Mouse (Mus musculus): ENCODE results near the gene Fbxo22.
"Not testable (repeated sequence)": the region's sequence is repeated elsewhere in the genome, so short reads cannot be mapped to it uniquely, and the experiment has no call there.

The Fbxo22 gene

DNA sequence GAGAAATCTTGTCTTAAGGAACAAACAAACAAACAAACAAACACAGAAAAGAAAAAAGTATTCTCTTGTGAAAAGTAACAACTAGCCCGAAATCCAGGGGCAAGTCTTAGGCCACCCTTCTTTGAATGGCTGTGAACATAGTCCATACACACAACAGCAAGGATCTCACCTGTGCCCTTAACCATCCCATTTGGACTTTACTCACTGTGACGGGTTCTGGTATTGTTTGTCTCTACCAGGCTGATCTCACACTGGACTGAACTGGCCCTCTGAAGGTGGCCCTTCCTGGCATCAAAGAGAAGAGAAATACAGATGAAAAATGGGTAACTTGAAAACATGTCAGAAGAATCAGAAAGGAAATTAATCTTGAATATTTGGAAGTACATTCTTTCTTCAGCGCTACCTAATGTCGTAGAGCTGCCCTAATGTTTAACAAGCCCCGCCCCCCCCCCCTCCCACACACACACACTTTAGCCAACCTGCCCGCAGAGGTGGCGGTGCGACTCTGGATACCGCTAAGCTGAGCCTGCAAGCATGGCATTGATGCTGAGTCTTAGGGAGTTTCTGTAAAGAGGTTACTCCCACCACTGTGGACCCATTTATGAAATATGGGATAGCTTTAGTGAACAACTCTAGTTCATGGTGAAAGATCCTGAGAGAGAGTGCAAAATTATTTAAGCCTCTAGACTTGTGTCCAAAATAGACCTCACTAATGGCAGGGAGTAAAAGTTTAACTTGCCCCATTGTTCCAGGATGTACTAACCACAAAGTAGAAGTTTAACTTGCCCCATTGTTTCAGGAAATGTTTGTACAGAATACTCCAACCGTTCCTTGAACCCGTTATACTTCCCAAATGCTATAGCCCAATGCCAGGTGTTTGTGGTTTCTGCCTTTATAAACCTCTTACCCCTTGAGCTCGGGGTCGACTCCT lies 27.8 kb downstream of the Fbxo22 start:
- no peak for DNase-seq (ENCODE audit: low read depth, low spot score)

DNA sequence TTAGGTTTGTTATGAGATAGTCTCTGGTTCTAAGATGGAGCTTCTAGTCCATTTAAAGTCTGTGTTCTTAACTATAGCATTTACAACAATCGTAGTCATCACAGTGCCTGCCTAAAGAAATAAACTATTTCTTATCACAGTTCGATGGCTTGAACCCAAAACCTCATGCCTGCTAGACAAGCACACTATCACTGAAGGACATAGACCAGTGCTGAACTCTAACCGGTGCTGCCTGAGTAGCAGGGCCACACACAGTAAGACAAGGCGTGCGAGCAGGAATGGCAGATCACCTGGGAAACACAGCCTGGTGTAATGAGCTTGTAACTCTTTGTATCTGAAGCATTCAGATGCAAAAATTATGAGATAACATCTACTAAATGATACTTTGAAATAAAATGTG lies 32.1 kb downstream of the Fbxo22 start:
- DNase-seq (ENCODE audit: low read depth, low spot score) = no peak

DNA sequence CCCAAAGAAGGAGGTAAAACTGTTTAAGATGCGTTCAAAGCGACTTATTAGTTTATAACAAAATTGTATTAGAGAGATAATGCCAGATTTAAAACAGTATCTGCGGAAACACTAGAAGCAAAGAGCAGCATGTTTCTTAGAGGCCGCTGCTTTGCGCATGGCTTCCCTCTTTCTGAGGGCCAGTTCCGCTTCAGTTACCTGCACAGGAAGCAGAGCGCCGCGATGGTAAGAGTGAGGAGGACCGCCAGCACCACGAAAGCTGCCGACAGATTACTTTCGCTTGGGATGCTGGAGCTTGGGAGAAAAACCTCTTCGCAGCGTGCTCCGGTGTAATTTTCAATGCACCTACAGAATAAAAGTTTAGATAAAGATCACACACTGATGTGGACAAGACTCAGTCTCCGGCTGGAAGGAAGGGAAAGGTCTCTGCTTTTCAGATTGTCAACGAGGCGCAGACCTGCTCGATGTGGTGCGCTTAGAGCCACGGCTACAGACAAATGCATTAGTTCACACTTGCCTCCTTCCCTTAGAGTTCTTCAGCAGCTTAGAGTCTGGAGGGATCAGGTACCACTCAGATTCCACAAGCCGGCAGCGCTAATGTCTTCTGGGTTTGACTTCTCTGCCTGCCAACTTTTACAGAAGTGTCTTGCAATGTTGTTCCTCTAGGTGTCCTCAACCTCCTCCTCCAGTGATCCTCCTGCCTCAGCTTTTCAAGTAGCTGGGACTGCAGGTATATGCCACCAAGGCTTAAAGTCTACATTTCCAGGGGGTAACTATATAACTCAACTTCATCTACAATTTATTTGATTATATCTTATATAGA lies 33.3 kb downstream of the Fbxo22 start:
- no peak for DNase-seq (ENCODE audit: low read depth, low spot score)

DNA sequence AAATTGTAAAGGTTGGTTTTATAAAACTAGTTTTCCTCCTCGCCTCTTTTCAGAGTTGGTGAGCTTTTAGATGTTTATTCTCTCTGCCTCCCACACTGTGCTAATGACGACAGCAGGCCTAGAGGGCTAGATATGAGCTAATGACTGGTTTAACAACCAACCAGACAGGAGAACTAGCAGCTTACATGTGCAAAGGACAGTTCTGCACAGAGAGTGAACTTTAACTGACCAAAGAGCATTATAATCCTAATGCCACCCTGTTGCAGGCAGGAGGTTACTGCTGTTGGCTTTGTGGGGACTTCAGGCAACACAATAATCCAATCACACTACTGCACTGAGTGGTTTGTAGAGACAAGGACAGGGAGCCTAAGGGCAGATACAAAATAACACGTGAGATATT lies 34.6 kb downstream of the Fbxo22 start:
- no peak for DNase-seq (ENCODE audit: low read depth, low spot score)

DNA sequence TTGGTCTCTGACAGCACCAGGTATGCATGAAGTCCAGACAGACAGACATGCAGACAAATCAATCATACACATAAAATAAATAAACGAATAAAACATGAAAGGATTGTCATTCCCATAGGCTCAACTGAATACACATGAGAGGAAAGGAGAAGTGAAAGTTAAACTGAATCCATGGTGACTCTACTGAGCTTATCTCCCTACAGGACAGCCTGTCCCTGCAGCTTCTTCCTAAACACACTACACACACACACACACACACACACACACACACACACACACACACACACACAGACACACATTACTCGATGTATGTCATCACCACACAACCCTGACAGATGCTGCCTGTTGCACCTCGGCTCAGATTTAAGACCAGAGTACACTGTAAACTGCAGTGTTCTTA lies 35.4 kb downstream of the Fbxo22 start:
- DNase-seq (ENCODE audit: low read depth, low spot score) = no peak

DNA sequence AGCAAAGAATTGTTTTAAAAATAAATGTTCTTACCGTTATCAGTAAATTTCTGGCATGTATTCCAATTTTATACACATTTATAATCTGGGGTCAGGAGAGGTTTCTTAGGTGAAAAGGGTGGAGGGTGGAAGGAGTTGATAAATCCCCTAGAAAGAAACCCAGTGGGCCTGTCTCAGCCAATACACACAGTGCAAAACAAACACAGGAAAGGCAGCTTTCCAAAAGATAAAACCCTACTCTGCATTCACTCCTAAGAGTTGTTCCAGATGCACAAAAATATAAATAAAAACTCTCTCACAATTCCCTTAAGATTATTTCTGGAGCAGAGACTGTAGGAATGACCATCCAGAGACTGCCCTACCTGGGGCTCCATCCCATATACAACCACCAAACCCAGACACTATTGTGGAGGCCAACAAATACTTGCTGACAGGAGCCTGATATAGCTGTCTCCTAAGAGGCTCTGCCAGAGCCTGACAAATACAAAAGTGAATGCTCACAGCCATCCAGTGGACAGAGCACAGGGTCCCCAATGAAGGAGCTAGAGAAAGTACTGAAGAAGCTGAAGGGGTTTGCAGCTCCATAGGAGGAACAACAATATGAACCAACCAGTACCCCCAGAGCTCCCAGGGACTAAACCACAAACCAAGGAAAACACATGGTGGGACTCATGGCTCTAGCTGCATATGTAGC lies 36.5 kb downstream of the Fbxo22 start:
- DNase-seq (ENCODE audit: low read depth, low spot score) = not testable (repeated sequence)

DNA sequence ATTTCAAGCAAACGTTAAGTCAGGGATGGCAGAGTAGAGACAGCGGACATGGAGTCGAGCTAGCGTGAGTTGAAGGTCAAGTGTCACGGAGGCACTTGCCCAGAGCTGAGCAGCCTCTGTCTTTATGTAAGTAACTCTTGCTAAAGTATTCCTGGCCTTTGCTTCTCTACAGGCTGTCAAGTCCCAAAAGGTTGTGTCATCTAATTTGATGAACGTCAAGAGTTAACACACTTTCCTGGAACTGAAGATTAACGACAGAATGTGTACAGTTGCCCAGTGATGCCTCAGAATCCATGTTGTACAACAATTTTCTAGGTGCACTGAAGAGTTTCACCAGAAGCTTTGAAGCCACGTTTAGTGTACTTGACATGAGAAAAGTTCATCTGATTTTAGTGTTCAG lies 37.7 kb downstream of the Fbxo22 start:
- no peak for DNase-seq (ENCODE audit: low read depth, low spot score)

DNA sequence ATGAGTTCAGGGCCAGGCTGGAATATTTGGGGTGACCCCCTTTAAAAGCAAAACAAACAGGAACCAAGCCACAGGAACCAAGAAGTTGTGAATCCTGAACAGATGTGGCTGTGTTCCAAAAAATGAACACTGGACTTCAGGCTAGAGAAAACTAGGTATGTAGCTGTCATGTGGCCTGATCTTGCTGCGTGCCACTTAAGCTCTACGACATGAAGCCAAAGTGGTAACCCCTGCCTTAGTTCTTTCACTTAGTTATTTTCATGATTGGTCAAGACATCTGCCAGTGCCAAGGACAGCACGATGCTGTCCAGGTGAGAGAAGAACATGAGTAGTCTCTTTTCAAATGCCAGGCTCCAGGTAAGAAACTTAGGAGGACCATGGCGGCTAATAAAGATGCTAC lies 38.2 kb downstream of the Fbxo22 start:
- DNase-seq (ENCODE audit: low read depth, low spot score) = no peak

DNA sequence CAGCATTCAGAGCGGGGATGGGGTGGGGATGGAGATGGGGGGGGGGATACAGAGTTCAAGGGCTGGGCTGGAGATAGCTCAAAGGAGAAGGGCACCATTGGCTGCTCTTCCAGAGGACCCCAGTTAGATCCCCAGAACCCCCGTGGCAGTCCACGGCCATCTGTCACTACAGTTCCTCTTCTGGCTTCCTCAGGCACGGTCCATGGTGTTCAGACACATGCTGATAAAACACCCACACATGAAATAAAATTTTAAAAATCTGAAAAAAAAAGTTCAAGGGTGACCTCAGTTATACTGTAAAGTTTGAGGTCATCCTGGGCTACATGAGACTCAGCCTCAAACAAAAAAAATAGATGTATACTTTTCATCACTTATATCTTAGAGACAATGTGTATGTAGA lies 39.7 kb downstream of the Fbxo22 start:
- DNase-seq (ENCODE audit: low read depth, low spot score) = no peak

DNA sequence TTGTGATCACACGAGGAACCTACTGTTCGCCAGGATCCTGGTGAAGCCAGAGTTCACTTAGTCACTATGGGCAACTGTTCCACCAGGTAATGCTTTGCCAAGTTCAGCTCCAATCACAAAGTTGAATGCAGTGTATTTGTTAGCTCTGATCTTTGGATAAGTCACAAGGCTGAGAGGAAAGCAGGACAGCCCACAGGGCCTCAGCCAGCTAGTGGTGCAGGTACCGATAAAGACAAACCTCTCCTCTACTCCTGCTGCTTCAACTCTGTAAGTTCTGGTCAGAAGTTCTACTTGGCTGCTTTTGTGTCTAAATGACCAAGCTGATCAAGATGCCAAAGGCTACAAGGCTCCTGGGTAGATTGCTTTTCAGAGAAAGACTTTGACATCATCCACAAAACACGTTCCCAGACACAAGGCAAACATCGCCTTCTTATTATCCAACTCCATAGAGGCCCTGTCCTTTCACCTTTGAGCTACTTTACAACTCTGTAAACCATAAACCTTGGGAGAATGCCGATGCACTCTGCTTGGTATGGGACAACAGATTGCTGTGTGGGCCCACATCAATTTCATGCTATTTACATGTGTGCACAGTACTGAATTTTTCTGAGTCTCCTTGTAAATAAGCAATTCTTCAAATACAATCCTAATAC lies 42.0 kb downstream of the Fbxo22 start:
- no peak for DNase-seq (ENCODE audit: low read depth, low spot score)

DNA sequence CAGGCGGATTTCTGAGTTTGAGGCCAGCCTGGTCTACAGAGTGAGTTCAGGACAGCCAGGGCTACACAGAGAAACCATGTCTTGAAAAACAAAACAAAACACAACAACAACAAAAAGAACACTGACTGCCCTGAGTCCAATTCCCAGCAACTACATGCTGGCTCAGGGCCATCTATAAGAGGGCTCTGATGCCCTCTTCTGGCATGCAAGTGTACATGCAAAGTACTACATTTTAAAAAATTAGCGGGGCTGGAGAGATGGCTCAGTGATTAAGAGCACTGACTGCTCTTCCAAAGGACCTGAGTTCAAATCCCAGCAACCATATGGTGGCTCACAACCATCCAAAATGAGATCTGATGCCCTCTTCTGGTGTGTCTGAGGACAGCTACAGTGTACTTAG lies 43.4 kb downstream of the Fbxo22 start:
- DNase-seq (ENCODE audit: low read depth, low spot score) = not testable (repeated sequence)

DNA sequence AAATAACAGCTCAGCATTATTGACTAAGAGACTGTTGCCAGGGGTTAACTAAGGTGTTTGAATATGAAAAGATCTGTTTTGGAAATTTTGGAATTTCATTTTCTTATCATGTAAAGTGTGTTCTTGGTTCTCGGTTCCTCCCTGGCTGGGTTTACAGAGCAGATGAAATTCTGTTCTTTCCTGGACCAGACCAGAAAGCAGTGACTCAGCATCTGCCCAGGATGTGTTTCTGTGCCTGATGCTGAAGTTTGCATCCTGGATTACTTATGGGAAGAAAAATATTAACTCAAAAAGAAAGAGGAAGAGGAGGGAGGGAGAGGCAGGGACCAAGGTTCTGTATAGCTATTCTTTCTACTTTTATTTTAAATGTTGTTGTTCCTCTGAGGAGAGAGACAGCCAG lies 45.1 kb downstream of the Fbxo22 start:
- DNase-seq (ENCODE audit: low read depth, low spot score) = no peak

DNA sequence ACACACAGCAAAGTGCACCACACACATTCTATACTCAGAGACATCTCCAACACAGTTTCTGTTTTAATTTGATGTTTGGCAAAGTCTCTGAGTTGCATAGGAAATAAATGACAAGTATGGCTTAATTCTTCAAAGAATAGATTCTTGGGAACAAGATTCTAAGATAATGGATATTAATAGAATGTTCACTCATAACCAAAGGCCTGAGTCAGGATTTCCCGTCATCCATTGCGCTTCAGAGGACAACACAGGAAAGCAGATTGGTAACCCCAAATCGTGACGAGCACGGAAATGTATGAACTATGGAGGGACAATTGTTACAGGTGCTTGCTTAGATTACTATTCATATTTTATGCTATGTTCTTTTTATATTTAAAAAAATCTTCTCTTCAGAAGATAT lies 46.3 kb downstream of the Fbxo22 start:
- DNase-seq (ENCODE audit: low read depth, low spot score) = no peak

DNA sequence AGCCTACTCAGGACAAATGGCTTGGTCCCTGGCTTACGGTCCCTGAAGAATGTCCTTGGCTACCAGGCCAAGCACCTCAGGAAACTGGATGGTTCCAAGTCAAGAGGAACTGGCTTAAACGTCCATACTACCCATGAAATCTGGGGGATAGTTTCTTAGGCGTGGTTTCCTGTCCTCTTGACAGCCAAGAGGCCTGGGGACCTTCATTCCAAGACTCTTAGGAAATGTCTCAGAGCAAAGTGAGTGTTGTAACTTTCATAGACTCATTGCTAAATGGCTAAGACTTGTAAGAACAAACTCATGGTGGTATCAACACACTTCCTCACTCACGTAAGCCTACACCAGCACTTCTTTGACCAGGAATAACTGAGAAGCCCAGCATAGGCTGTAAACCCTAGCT lies 46.9 kb downstream of the Fbxo22 start:
- DNase-seq (ENCODE audit: low read depth, low spot score) = no peak

DNA sequence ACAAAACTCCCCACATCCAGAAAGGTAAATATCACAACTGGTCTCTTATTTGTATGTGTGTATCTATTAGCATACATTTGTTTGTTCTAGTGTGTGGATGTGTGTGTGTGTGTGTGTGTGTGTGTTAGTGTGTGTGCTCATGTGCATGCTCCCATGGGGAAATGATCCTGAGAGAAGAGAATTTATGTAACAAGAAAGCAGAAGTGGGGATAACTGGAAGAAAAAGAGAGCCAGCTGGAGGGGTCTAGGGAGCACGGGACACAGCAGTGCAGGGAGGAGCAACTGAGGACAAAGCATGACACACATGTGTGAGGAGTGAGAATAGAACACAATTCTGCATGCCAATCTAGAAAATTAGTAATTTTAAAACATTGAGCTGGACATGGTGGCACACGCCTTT lies 48.4 kb downstream of the Fbxo22 start:
- no peak for DNase-seq (ENCODE audit: low read depth, low spot score)

DNA sequence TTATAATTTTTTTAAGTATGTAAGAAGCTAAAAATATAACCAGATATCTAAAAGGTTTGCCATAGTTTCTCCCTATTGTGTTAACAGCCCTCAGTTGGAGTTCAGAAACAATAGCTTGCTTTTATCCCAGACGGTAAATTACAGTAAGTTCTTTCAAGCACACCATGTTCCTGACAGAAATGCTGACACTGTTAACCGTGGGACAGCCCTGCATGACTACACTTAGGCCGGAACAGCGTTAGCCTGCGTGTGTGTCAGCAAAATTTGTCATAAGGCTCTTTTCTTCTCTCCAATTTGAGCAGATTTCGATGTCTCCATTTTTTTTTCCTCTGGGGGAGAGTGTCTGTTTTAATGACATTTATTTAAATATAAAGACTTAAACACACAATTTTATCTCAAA lies 51.0 kb downstream of the Fbxo22 start:
- no peak for DNase-seq (ENCODE audit: low read depth, low spot score)

DNA sequence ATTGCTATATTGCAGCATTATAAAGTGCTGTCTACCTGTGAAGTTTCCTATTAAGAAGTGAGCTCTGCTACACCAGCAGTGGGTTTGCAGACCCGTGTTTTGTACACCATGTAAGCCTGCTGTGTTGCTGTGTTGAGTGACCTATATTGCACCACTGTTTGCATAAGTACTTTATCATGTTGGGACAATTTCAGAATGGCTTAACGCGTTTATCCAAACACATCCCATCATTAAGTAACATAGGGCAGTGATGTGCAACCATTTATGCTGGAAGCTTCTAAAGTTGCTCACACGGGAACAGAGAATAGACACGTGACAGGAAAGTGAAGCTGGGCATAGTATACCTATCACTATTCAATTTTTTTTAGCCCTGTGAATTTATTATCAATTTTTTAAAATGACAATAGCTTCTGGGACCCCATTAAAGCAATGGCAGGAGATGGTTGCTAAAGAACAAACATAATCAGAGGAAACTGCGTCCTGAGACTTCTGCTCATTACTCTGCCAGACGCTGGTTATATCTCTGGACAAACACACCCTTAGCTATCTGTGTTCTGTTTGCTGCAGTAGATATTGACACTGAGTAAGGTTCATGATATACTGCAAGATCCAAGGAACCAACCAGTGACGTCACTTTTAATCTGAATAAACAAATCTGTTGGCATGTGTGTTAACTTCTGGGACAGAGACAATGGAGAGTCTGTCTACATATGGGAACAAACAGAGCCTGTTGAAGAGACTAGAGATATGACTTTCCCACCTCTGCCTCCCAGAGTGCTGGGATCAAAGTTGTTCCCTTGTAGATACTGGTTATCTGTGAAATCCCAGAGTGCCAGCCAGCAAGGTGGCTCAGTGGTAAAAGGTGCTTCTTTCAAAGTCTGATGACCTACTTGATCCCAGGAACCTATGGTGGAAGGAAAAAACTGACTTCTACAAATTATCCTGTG lies 55.9 kb downstream of the Fbxo22 start:
- no peak for DNase-seq (ENCODE audit: low read depth, low spot score)

DNA sequence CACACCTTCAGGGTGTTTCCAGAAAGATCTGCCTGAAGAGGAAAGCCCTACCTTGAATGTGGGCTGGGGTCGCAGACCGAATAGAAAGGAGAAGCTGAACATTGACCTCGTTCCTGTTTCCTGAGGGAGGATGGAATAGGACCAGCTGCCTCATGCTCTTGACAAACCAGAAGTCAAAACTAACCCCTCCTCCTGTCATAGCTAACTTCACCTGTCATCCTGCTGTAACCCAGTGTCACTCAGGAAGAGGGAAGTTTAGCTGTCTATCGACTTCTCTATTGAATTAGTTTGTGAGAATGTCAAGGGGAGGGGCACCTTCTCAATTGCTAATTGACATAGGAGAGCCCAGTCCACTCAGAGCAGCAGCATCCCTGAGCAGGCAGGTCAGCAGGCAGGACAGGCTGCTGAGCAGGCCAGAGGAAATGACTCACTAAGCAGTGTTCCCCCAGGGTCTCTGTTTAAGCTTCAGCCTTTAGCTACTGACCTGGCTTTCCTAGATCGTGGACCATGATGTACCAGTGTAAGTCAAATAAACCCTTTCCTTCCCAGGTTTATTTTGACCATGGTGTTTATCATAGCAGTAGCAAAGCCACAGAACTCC lies 63.3 kb downstream of the Fbxo22 start:
- no peak for DNase-seq (ENCODE audit: low read depth, low spot score)

DNA sequence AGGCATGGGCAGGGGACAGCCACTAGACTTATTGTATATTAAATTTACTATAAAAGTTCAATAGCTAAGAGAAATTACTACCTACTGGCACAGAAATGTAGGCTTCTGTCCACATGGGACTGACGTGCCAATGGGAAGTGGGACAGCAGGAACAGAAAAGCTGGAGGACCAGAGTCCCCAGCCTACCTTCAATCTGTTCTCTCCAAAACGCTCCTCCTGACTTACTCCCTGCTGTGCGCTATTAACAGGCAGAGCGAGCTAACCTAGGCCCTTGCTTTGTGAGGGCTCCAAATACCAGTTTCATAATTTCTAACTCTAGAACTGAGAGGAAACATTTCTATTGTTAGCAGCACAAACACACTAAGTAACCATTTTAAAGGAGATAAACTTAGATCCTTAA lies 65.2 kb downstream of the Fbxo22 start:
- no peak for DNase-seq (ENCODE audit: low read depth, low spot score)

All from forelimb bud, embryonic 11.5 days (tissue).